Mouse (Mus musculus) heart, adult 9 months (tissue): ENCODE measurements at regions not wholly inside any gene's neighbourhood (a gene's known extent, or its start where the extent isn't known, plus 50 kb on each side); places are given as distances from the start of the nearest gene placed in this dataset.
"Not testable (repeated sequence)": the region's sequence is repeated elsewhere in the genome, so short reads cannot be mapped to it uniquely, and the experiment has no call there.

Experiments used
- DNase-seq, 2 experiments: peaks; one replicate each; pipeline ENCODE4 v3.0.0; 2022; ENCODE audit warnings: low spot score in 2 of 2

- no peak for DNase-seq
Measured at GRCm38 (mm10) chr6:5663433-5664175, 61.8 kb upstream of the Dync1i1 start.

- peak; percentile 7 to 26 for DNase-seq
Measured at GRCm38 (mm10) chr6:5645150-5645732, 80.2 kb upstream of the Dync1i1 start.

DNA sequence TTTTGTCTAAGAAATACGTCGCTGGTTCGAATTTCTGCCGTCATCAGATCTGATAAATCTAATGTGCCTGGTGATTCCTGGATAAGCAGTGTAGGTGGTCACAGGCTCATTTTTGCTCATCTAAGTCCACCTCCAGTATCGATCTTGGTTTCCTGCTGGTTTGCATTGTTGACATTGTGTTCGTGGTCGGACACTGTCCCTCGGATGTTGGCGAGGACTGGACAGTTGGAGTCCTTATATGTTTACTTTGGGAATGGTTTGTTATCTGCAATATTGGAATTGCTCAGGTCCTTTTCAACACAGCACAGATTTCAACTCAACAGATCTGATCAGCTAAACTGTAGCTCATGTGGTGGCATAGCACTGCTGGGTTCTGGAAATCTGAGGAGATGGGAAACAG is 91.2 kb upstream of the Dync1i1 start:
- DNase-seq: no peak

DNA sequence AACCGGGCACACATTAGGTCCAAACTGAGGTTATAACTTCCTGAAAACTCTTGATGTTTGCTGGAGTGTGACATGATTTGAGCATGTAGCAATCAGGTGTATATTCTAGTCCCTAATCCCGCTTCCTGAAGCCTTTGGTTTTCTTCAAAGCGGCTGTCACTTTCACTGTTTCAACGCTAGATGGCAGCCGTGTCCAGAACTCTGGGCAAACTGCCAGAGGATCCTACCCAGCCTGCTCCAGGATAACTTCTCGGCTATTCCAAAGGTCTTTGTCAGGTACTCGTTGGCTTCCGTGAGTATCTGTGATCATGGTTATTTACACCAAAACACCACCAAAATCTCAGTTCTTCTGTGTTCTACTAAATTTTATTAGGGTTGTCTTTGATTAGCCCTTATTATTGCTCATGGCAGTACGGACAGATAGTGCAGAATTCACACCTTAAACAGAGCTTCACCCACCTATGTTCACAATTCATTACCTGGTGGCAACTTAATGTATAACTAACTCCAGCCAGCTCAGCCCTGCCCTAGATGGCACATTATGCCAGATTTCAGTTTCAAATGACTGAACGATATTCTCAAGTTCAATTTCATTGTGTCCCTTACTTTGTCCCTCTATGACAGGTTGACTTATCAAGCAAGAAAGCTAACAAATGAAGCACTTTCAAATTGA is 92.3 kb upstream of the Dync1i1 start:
- peak; percentile 9 to 28 for DNase-seq

DNA sequence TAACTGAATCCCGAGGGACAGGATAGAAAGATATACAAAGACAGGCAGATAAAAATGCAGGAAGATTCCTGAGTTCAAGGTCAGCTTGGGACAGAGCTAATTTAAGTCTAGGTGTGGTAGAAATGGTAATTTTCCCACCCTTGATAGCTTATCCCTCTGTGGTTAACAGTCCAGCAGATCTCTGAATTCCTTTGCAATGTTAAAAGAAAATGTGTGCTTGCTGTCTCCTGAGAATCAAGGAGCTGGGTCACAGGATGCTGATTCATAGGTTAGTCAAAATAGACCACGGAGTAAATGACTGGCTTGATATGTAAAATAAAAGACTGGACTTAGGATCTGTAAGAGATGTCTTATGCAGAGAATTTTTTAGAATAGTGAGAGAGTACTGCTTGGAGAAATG is 101.4 kb upstream of the Dync1i1 start:
- no peak for DNase-seq

DNA sequence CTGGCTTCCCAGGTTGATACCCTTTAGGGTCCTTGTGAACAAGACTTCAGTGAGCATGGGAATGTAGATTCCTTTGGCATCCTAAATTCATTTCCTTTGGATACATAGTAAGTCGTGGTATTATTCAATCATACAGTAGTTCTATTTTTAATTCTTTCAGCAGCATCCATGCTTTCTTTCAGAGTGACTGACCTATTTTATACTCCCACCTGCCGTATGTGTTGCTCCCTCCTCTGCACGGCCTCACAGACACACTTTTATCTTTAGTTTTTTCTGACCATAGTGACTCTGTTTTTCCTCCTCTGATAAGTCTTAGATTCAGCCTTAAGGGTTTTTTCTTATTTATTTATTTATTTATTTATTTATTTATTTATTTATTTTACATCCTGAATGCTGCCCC is 103.9 kb upstream of the Dync1i1 start:
- DNase-seq: no peak

GRCm38 (mm10) chr6:5594011-5594410 is 97.9 kb upstream of the Pdk4 start:
- no peak for DNase-seq

- peak; percentile 9 to 51 for DNase-seq
Measured at GRCm38 (mm10) chr6:5589635-5590034, 93.5 kb upstream of the Pdk4 start.

DNA sequence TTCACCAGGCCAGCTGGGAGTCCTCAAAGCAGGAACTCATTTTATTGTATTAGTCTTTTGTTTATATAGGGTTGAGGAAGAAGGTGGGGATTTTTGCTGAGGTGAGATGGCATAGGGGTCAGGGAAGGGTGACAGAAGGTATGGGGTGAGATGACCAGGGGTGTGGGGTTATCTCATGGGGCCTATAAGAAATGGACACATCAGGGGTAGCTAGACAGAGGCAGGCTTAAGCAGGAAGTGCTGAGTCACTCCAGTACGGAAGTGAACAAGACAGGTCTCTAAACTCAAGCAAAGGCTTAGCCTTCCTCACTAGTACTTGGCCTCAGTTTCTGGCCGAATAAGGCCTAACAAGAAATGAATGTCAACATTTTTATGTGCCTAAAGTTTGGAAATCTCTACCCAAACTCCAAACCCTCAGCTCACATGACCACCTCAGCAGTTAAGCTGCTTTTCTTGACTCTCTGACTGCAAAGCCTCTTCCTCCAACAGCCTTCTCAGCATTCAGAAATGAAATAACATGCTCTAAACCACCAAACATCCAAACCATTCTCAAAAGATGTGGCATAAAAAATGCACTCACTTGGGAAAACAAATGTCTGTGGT is 86.9 kb upstream of the Pdk4 start:
- no peak for DNase-seq

GRCm38 (mm10) chr6:5576891-5577290 is 80.8 kb upstream of the Pdk4 start:
- DNase-seq: not testable (repeated sequence)

- no peak for DNase-seq
Measured at GRCm38 (mm10) chr6:5566582-5566981, 70.5 kb upstream of the Pdk4 start.

GRCm38 (mm10) chr6:5565049-5565448 is 68.9 kb upstream of the Pdk4 start:
- DNase-seq: no peak

GRCm38 (mm10) chr6:5553703-5554394 is 57.7 kb upstream of the Pdk4 start:
- DNase-seq: no peak

DNA sequence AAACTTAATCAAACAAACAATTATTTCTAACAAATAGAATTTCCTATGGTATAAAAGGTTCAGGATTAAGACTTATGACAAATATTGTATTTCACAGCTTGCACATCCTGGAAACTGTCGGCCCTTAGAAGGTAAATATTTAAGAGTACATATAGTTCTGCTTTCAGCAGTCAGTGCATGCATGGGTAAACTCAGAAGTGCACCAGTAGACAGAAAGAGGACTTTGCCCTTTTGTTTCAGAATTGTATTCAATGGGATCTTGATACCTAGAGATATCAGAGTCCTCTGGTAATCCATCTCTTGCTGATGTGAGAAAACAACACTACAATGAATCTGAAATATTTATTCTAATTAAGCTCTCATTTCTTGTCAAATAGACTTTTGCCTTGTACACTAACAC is 54.0 kb upstream of the Pdk4 start:
- no peak for DNase-seq
